Mouse (Mus musculus) brain, embryonic 18.5 days (tissue): Measurements from ENCODE around the gene Npas2.

Experiments used
- DNase-seq: peaks from one replicate; pipeline ENCODE4 v3.0.0-alpha.2; 2012; ENCODE audit warnings: low read depth, low spot score

Gene Npas2

GRCm38 (mm10) chr1:39192997-39193861 lies at the start of gene Npas2:
Npas2 (plus strand) TSS chr1:39193731.
- no peak for DNase-seq

GRCm38 (mm10) chr1:39156778-39157177 lies 36.8 kb upstream of the Npas2 start:
- DNase-seq = no peak

- DNase-seq = no peak
Measured at GRCm38 (mm10) chr1:39160167-39160566, 33.4 kb upstream of the Npas2 start.

- no peak for DNase-seq
Measured at GRCm38 (mm10) chr1:39163077-39163476, 30.5 kb upstream of the Npas2 start.

GRCm38 (mm10) chr1:39176690-39177089 lies 16.8 kb upstream of the Npas2 start:
- no peak for DNase-seq

- no peak for DNase-seq
Measured at GRCm38 (mm10) chr1:39177211-39177610, 16.3 kb upstream of the Npas2 start.

- no peak for DNase-seq
Measured at GRCm38 (mm10) chr1:39179806-39180205, 13.7 kb upstream of the Npas2 start.

- DNase-seq = no peak
Measured at GRCm38 (mm10) chr1:39180517-39180916, 13.0 kb upstream of the Npas2 start.

GRCm38 (mm10) chr1:39181901-39182300 lies 11.6 kb upstream of the Npas2 start:
- DNase-seq = no peak

- DNase-seq = no peak
Measured at GRCm38 (mm10) chr1:39185833-39186232, 7.7 kb upstream of the Npas2 start.

GRCm38 (mm10) chr1:39186711-39187437 lies 6.7 kb upstream of the Npas2 start:
- DNase-seq = no peak

- DNase-seq = no peak
Measured at GRCm38 (mm10) chr1:39191122-39191521, 2.4 kb upstream of the Npas2 start.

GRCm38 (mm10) chr1:39192460-39192996 lies 1.0 kb upstream of the Npas2 start:
- no peak for DNase-seq

GRCm38 (mm10) chr1:39193862-39194675 lies 538 bp downstream of the Npas2 start:
- no peak for DNase-seq

- no peak for DNase-seq
Measured at GRCm38 (mm10) chr1:39194959-39195358, 1.4 kb downstream of the Npas2 start.

- DNase-seq = no peak
Measured at GRCm38 (mm10) chr1:39196126-39196525, 2.6 kb downstream of the Npas2 start.

GRCm38 (mm10) chr1:39196676-39197375 lies 3.3 kb downstream of the Npas2 start:
- DNase-seq = no peak

- DNase-seq = no peak
Measured at GRCm38 (mm10) chr1:39205021-39205420, 11.5 kb downstream of the Npas2 start.

- no peak for DNase-seq
Measured at GRCm38 (mm10) chr1:39205697-39206096, 12.2 kb downstream of the Npas2 start.

- no peak for DNase-seq
Measured at GRCm38 (mm10) chr1:39206942-39207341, 13.4 kb downstream of the Npas2 start.

- no peak for DNase-seq
Measured at GRCm38 (mm10) chr1:39210928-39211327, 17.4 kb downstream of the Npas2 start.
